Mouse (Mus musculus) heart, adult 11 months (tissue): ENCODE measurements at regions not wholly inside any gene's neighbourhood (a gene's known extent, or its start where the extent isn't known, plus 50 kb on each side); places are given as distances from the start of the nearest gene placed in this dataset.
"Not testable (repeated sequence)": the region's sequence is repeated elsewhere in the genome, so short reads cannot be mapped to it uniquely, and the experiment has no call there.

Experiments used
- DNase-seq: peaks from one replicate; pipeline ENCODE4 v3.0.0; 2022

DNA sequence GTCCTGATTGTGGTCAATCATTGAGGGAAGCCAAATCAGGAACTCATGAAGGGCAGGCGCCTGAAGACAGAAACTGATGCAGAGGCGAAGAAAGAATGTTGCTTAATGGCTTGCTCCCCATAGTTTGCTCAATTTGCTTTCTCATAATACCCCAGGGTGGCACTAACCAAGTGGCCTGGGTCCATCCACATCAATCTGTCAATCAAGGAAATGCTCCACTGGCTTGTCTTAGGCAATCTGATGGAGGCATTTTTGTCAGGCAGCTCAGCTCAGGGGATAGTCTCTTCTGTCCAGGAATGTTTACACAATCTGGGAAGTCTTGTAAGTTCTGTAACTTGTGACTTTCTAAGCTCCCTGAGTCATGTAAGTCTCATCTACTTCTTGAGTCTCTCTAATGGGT lies 50.0 kb upstream of the Klhl24 start:
- no peak for DNase-seq

DNA sequence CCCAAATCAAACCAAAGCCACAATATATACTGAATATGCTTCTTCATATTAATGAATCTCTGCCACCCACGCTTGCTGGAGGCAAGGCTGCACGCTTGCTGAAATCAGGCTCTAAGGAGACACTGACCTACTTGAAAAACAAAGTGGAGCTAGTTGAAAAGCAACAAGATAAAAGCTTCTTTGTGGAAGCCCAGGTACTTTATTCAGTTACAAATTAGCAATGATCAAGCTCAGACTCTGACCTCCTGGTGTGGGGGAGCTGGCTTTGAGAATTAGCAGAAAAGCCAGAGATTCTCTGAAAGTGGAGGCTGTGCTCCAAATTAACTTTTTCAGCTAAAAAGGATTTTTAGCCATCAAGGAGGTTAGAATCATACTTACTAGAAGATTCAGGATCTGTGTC lies 52.3 kb upstream of the Klhl6 start:
- DNase-seq, result not testable (repeated sequence)

DNA sequence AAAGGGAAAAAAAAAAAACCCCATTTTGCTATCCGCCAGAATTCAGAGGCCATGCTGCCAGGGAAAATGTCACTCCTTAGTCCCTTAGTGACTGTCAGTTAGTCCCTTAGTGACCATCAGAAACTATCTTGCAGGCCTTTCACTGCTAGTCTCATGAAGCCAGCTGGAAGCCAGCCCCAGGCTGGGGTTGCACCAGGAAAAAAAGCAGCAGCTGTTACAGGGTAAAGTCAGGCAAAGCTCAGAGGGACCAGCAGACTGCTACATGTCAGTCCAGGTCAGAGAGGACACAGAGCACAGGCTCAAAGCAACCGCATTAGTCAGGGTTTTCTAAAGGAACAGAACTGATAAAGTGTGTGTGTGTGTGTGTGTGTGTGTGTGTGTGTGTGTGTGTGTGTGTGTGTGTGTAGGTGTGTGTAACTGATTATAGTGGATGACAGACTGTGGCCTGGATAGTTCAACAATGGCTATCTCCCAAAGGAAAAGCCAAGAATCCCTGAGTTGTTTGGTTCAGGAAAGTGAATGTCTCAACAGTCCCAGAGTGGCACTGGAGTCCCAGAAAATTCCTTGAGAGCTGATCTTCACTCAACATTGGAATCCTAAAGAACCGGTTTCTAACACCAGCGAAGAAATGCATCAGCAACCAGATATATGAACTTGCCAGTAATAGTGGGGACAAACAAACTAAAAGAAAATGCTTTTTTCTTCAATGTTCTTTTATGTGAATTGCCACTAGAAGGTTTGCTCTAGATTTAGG lies 49.7 kb upstream of the Klhl6 start:
- peak; percentile 99 for DNase-seq
